Comparison of ENCODE assay signal across 12 mouse cellular contexts in genomic region chr1:86152618-86153017, GRCm38 (mm10). TPM values are rescaled to one million over a fixed set of nuclear protein-coding genes. Genes with fewer than 3 reads are reported as not detected.
DNase-seq lines count a peak whose midpoint lies in the region; ATAC-seq and TF ChIP-seq lines count a peak whose summit lies in the region.
"Had no signal": no experiment of that assay in that cellular context is flagged by ENCODE, and none has a peak within 500 bp of the region (broad histone marks: within the 10 kb centered on the region; RNA-seq: fewer than 3 reads in every experiment).

No protein-coding gene starts in this region.

- no peaks in the 10 kb centered on the region for H3K36me3 ChIP-seq in stomach, postnatal 0 days (ENCODE audit: control insufficient read depth, insufficient read depth, low read length)

- no peaks in the 10 kb centered on the region for H3K4me1 ChIP-seq in stomach, postnatal 0 days (replicated peaks; ENCODE audit: control insufficient read depth, insufficient read depth)

- 85% methylated on average over 1 of the region's 1 CpGs for WGBS in stomach, postnatal 0 days

- no peak for TF ChIP-seq EP300 in stomach, postnatal 0 days (optimal IDR thresholded peaks at IDR 0.05)

- no peak overlapping the region for H3K4me2 ChIP-seq in stomach, postnatal 0 days (replicated peaks; ENCODE audit: low read depth)

- no peaks in the 10 kb centered on the region for H3K9me3 ChIP-seq in stomach, postnatal 0 days (ENCODE audit: control insufficient read depth, low read length)

- no peak overlapping the region for H3K4me3 ChIP-seq in gastrocnemius, adult 2 months
- H3K4me3 ChIP-seq in stomach, postnatal 0 days (ENCODE audit: low read depth, low read length), result no peak overlapping the region

- peak; percentile 26; the same call in 1 of the 2 replicates for TF ChIP-seq CTCF in gastrocnemius, adult 2 months (IDR thresholded peaks at IDR 0.05)
- TF ChIP-seq CTCF in stomach, postnatal 0 days (IDR thresholded peaks at IDR 0.05; ENCODE audit: low read depth), result peak; percentile 55

- no peak overlapping the region for H3K9ac ChIP-seq in stomach, postnatal 0 days (ENCODE audit: low read length)

- no peak for ATAC-seq in stomach, postnatal 0 days (ENCODE audit: low FRiP score, low TSS enrichment)

- H3K27me3 ChIP-seq in stomach, postnatal 0 days (ENCODE audit: control insufficient read depth, insufficient read depth, low read length), result no peaks in the 10 kb centered on the region

- intact Hi-C loops in gastrocnemius, adult 2 months (cut with DNase I), result loop anchor here (5.0 kb wide), 1 partner anchor 90 kb away; the partner anchor contains the start of gene Psmd1

- H3K27ac ChIP-seq in gastrocnemius, adult 2 months, result no peak overlapping the region
- H3K27ac ChIP-seq in stomach, postnatal 0 days (replicated peaks), result no peak overlapping the region

- no peak for DNase-seq in gastrocnemius, adult 2 months
- no peak for DNase-seq in gastrocnemius, adult 18-20 months (ENCODE audit: low spot score)
- peak; percentile 15 for DNase-seq in lung, postnatal 36 days
- no peak for DNase-seq in lung, postnatal 25 days (ENCODE audit: low spot score)
- DNase-seq in ZHBTc4 (ENCODE audit: low read depth, low spot score), result peak; percentile 56
- DNase-seq in stomach, postnatal 0 days (ENCODE audit: low spot score), result no peak
- no peak for DNase-seq in adrenal gland, adult 2 months
- no peak for DNase-seq in spleen, adult 18-20 months
- DNase-seq: heart, postnatal 36 days; midbrain, embryonic 14.5 days had no signal

RNA-seq across cellular contexts. Expression of gene Armc9, which starts 2.0 kb away (rescaled TPM):
- 1 to 10 TPM; 2.0 to 2.1 TPM for total RNA-seq in gastrocnemius, adult 2 months (2021)
- 1 to 10 TPM; 2.4 to 2.7 TPM for total RNA-seq in gastrocnemius, adult 18-20 months (2021)
- 7.3 and 7.9 TPM in 2 replicates for polyA plus RNA-seq in stomach, postnatal 0 days (2015; fragmentation: Nextera tagmentation; extraction: Ambion mirVana)
- 10 to 100 TPM in 1 of 2 experiments, 1 to 10 TPM in 1; 8.1 to 10.9 TPM for total RNA-seq in adrenal gland, adult 2 months (2021)
- 2.8 and 3.6 TPM in 2 replicates for polyA plus RNA-seq in adrenal gland, adult 2 months (2012; rRNA removed)

RNA-seq across cellular contexts. Expression of gene Gm21972, which starts 19.2 kb away (rescaled TPM):
- under 1 TPM in 1 of 2 experiments, not detected in 1; 0.97 TPM for total RNA-seq in gastrocnemius, adult 2 months (2021)
- under 1 TPM in 1 of 2 experiments, not detected in 1; 0.39 TPM for total RNA-seq in gastrocnemius, adult 18-20 months (2021)
- 0.31 TPM in 1 of 2 replicates, not detected in the other for polyA plus RNA-seq in stomach, postnatal 0 days (2015; fragmentation: Nextera tagmentation; extraction: Ambion mirVana)
- 1 to 10 TPM; 6.9 to 9.4 TPM for total RNA-seq in adrenal gland, adult 2 months (2021)
- polyA plus RNA-seq in adrenal gland, adult 2 months (2012; rRNA removed), result 0.30 TPM in 1 of 2 replicates, not detected in the other
- total RNA-seq: gastrocnemius, adult 8-10 months had no signal
- polyA plus RNA-seq: limb, embryonic 11.5 days had no signal

RNA-seq across cellular contexts. Expression of gene Htr2b, which starts 40.8 kb away (rescaled TPM):
- total RNA-seq in gastrocnemius, adult 2 months (2021), result not detected
- not detected for total RNA-seq in gastrocnemius, adult 18-20 months (2021)
- polyA plus RNA-seq in stomach, postnatal 0 days (2015; fragmentation: Nextera tagmentation; extraction: Ambion mirVana), result 3.0 and 3.1 TPM in 2 replicates
- total RNA-seq in adrenal gland, adult 2 months (2021), result under 1 TPM; 0.14 TPM
- 0.25 TPM in 1 of 2 replicates, not detected in the other for polyA plus RNA-seq in adrenal gland, adult 2 months (2012; rRNA removed)

Comparison
In these comparisons a context has a peak if more than half of its experiments do, and no peak if none do; other contexts are left out.
1. DNase-seq: peak in lung, postnatal 36 days (single experiment) and ZHBTc4 (single experiment); none in gastrocnemius, adult 2 months (single experiment), gastrocnemius, adult 18-20 months (single experiment), lung, postnatal 25 days (single experiment), stomach, postnatal 0 days (single experiment), adrenal gland, adult 2 months (single experiment) and spleen, adult 18-20 months (0 of 2).
2. RNA of gene Gm21972, which starts 19.2 kb away (total RNA-seq): 6.9 to 9.4 TPM in adrenal gland, adult 2 months; 0.97 TPM in gastrocnemius, adult 2 months and 0.39 TPM in gastrocnemius, adult 18-20 months; every median in the first group is over 4 times any median in the second.